Mouse (Mus musculus): Measurements from ENCODE around the gene Prss32.

Prss32 gene

GRCm38 (mm10) chr17:23843812-23844273, at the start of gene Prss32, which contains the start of gene Prss41:
TSS of gene Prss32 (plus strand) at chr17:23843855.
TSS of gene Prss41 (minus strand) at chr17:23844172.
- peak; percentile 34 to 56 for DNase-seq (ENCODE audit: low spot score in 2 of 2)

GRCm38 (mm10) chr17:23795323-23795722, 48.3 kb upstream of the Prss32 start:
- no peak for DNase-seq (ENCODE audit: low spot score in 2 of 2)

- DNase-seq (ENCODE audit: low spot score in 2 of 2) = no peak
Measured at GRCm38 (mm10) chr17:23797316-23797715, 46.3 kb upstream of the Prss32 start.

- no peak for DNase-seq (ENCODE audit: low spot score in 2 of 2)
Measured at GRCm38 (mm10) chr17:23801627-23802026, 42.0 kb upstream of the Prss32 start.

GRCm38 (mm10) chr17:23802746-23803365, 40.8 kb upstream of the Prss32 start:
- DNase-seq (ENCODE audit: low spot score in 2 of 2) = peak; percentile 90 to 93

GRCm38 (mm10) chr17:23803366-23804041, 40.2 kb upstream of the Prss32 start:
- DNase-seq (ENCODE audit: low spot score in 2 of 2) = peak; percentile 67 to 74

GRCm38 (mm10) chr17:23804426-23805085, 39.1 kb upstream of the Prss32 start:
- DNase-seq (ENCODE audit: low spot score in 2 of 2) = no peak

- DNase-seq (ENCODE audit: low spot score in 2 of 2) = no peak
Measured at GRCm38 (mm10) chr17:23806867-23807266, 36.8 kb upstream of the Prss32 start.

- no peak for DNase-seq (ENCODE audit: low spot score in 2 of 2)
Measured at GRCm38 (mm10) chr17:23807918-23808317, 35.7 kb upstream of the Prss32 start.

GRCm38 (mm10) chr17:23815641-23816040, 28.0 kb upstream of the Prss32 start:
- DNase-seq (ENCODE audit: low spot score in 2 of 2) = no peak

GRCm38 (mm10) chr17:23818579-23818978, 25.1 kb upstream of the Prss32 start:
- DNase-seq (ENCODE audit: low spot score in 2 of 2) = no peak

GRCm38 (mm10) chr17:23819235-23819634, 24.4 kb upstream of the Prss32 start:
- no peak for DNase-seq (ENCODE audit: low spot score in 2 of 2)

- DNase-seq (ENCODE audit: low spot score in 2 of 2) = no peak
Measured at GRCm38 (mm10) chr17:23820731-23821130, 22.9 kb upstream of the Prss32 start.

- no peak for DNase-seq (ENCODE audit: low spot score in 2 of 2)
Measured at GRCm38 (mm10) chr17:23822094-23822493, 21.6 kb upstream of the Prss32 start.

GRCm38 (mm10) chr17:23823018-23823417, 20.6 kb upstream of the Prss32 start:
- DNase-seq (ENCODE audit: low spot score in 2 of 2) = no peak

- DNase-seq (ENCODE audit: low spot score in 2 of 2) = no peak
Measured at GRCm38 (mm10) chr17:23823614-23824013, 20.0 kb upstream of the Prss32 start.

- DNase-seq (ENCODE audit: low spot score in 2 of 2) = no peak
Measured at GRCm38 (mm10) chr17:23825591-23825990, 18.1 kb upstream of the Prss32 start.

GRCm38 (mm10) chr17:23828271-23829001, 15.2 kb upstream of the Prss32 start:
- DNase-seq (ENCODE audit: low spot score in 2 of 2) = peak; percentile 32 to 48

- DNase-seq (ENCODE audit: low spot score in 2 of 2) = peak; percentile 65 to 75
Measured at GRCm38 (mm10) chr17:23829064-23829619, 14.5 kb upstream of the Prss32 start, which contains the start of gene Elob. TSS of gene Elob (minus strand) at chr17:23829136.

- DNase-seq (ENCODE audit: low spot score in 2 of 2) = no peak
Measured at GRCm38 (mm10) chr17:23831201-23831600, 12.5 kb upstream of the Prss32 start.

GRCm38 (mm10) chr17:23836006-23836575, 7.6 kb upstream of the Prss32 start, which contains the start of gene Prss33:
TSS of gene Prss33 (minus strand) at chr17:23836056.
- no peak for DNase-seq (ENCODE audit: low spot score in 2 of 2)
